Mouse (Mus musculus) stomach, postnatal 0 days (tissue): ENCODE results near the gene Cntnap2.

ENCODE experiments used
- CTCF ChIP-seq: IDR thresholded peaks from 2 replicates; pipeline ENCODE4 v1.5.1; 2016; ENCODE audit warnings: antibody characterized with exemption, low read depth, mild to moderate bottlenecking, moderate library complexity
- EP300 ChIP-seq: optimal IDR thresholded peaks from 2 replicates; pipeline ENCODE3; 2016; ENCODE audit warnings: antibody characterized with exemption

DNA sequence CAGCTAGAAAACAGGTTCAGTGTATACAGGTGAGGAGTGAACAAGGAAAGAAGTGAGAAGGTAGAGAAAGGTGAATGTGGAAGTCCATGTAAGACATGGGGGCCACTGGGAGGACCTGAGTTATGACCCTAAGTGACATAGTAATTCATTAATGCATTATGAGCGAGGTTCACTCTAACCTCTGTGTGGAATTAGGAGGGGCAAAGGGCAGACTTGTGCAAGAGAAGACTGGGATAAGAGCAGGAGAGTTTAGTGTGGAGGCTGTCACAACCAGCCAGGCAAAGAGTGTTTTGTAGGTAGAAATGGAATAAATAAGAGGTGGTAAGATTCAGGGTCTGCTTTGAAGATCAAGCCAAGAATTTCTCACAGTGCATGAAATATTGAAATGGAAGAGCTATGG is 2045.8 kb downstream of the Cntnap2 start:
- TF ChIP-seq EP300 (no peak), CTCF (no peak)
